Mouse (Mus musculus): ENCODE measurements around the gene Gm20390. TPM values are rescaled to one million over a fixed set of nuclear protein-coding genes. Genes with fewer than 3 reads are reported as not detected.

The Gm20390 gene
- polyA plus RNA-seq (2012; ENCODE audit: low replicate concordance): 67.3 and 128 TPM in 2 replicates

GRCm38 (mm10) chr11:93968005-93968847 lies at the start of gene Gm20390, which contains the start of gene Nme1:
Gm20390 (minus strand) TSS chr11:93968293.
Nme1 (minus strand) TSS chr11:93968521.

DNA sequence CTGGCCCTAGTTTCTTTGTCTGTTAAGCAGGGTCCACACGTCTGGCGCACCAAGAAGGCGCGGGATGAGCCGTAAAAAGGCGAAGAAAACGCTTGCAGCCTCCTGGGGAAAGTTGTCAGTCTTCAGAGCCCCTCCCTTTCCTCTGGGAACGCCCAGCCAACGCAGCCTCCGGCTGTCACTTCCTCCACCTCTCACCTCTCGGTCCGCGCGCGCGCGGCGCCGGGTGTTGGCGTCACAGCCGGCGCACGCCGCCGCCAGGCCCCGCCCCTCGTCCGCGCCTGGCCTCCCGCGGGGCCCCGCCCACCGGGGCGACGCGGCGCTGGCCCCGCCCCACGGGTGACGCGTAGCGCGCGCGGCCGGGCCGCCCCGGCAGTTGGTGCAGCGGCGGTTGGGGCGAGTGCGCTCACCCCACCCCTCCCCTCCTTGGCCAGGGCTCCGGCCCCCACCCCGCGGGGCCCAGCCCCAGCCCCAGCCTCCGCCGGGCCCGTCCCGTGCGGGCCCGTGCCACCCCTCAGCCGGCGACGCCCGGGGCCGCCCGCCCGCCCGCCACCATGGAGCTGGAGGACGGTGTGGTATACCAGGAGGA lies 27.7 kb upstream of the Gm20390 start, which contains the start of gene Spag9:
Spag9 (plus strand) TSS at position 372 of the 586 bp plus-strand sequence.

DNA sequence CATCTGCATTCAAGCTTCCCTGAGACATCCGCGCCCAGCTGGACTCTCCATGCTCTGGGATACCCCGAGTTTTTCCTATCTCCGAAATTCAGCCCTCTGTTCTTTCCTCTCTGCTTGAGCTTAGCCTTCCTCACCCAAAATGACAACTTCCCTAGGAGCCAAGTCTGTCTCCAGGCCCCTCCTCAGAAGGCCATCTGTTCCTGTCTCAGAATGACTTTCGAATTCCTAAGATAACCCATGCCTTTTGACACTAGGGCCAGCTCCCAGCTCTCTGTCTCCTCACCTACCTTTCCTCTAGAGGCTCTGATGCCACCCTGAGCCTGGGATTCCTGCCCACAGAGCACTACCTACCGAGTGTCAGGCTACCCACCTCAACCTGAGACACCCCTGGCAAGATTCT lies 11.9 kb downstream of the Gm20390 start, which contains the start of gene Nme2:
Nme2 (minus strand) TSS at position 101 of the 400 bp plus-strand sequence.

Other genes with a start within 250 kb of the Gm20390 start
- gene Utp18, start 82.5 kb downstream of the Gm20390 start, polyA plus RNA-seq (2012; ENCODE audit: low replicate concordance): 14.6 and 20.4 TPM in 2 replicates
- gene Mbtd1, start 82.4 kb downstream of the Gm20390 start, polyA plus RNA-seq (2012; ENCODE audit: low replicate concordance): 10.7 and 20.4 TPM in 2 replicates
- 150 and 157 TPM in 2 replicates for gene Nme2, start 12.0 kb downstream of the Gm20390 start, polyA plus RNA-seq (2012; ENCODE audit: low replicate concordance)
- gene Nme1, start 228 bp upstream of the Gm20390 start, polyA plus RNA-seq (2012; ENCODE audit: low replicate concordance): 1.4 and 4.0 TPM in 2 replicates
- gene Spag9, start 27.8 kb upstream of the Gm20390 start, polyA plus RNA-seq (2012; ENCODE audit: low replicate concordance): 19.4 and 43.5 TPM in 2 replicates
- 21.4 and 24.3 TPM in 2 replicates for gene Tob1, start 243.2 kb upstream of the Gm20390 start, polyA plus RNA-seq (2012; ENCODE audit: low replicate concordance)

Data from hematopoietic multipotent progenitor cell, adult 10-12 weeks (in vitro differentiated cells).